Mouse (Mus musculus): ENCODE results near the gene Klf5. TPM values are rescaled to one million over a fixed set of nuclear protein-coding genes. Genes with fewer than 3 reads are reported as not detected.

Klf5 gene
- total and polyA plus RNA-seq, 3 experiments: 0.22 TPM; not detected in 2

- Histone ChIP-seq H3K27me3 (ENCODE audit: insufficient read depth, low read length) (no peaks in the 10 kb centered on the region), H3K4me3 (ENCODE audit: low read depth, low read length) (no peak overlapping the region), H3K9me3 (replicated peaks) (peaks cover 36% of the 10 kb centered on the region), H3K36me3 (replicated peaks) (no peaks in the 10 kb centered on the region), H3K4me1 (ENCODE audit: insufficient read depth, low read depth, low read length) (no peaks in the 10 kb centered on the region)
- ATAC-seq (ENCODE audit: extremely low read depth, insufficient number of reproducible peaks, low FRiP score, poor library complexity, severe bottlenecking) (no peak), DNase-seq (ENCODE audit: low spot score) (no peak)
- no peak for TF ChIP-seq TAL1 (conservative IDR thresholded peaks at IDR 0.05; ENCODE audit: low read depth, low read length)
- no peak for TF ChIP-seq CTCF (IDR thresholded peaks at IDR 0.05; ENCODE audit: low read depth, low read length)
- no peak for TF ChIP-seq GATA2 (IDR thresholded peaks at IDR 0.05; ENCODE audit: borderline replicate concordance, low read depth, low read length)
- TF ChIP-seq POLR2AphosphoS5 (IDR thresholded peaks at IDR 0.05; ENCODE audit: insufficient replicate concordance, low read depth, low read length): no peak
- TF ChIP-seq GATA1 (IDR thresholded peaks at IDR 0.05; ENCODE audit: borderline replicate concordance, low read length): no peak
These were observed 5.9 kb downstream of the Klf5 start for GRCm38 (mm10) chr14:99304387-99304786.

- Histone ChIP-seq H3K27me3 (ENCODE audit: insufficient read depth, low read length) (no peaks in the 10 kb centered on the region), H3K36me3 (replicated peaks) (no peaks in the 10 kb centered on the region), H3K4me3 (ENCODE audit: low read depth, low read length) (no peak overlapping the region), H3K4me1 (ENCODE audit: insufficient read depth, low read depth, low read length) (no peaks in the 10 kb centered on the region), H3K9me3 (replicated peaks) (peaks cover 39% of the 10 kb centered on the region)
- TF ChIP-seq CTCF (IDR thresholded peaks at IDR 0.05; ENCODE audit: low read depth, low read length) (no peak), TAL1 (conservative IDR thresholded peaks at IDR 0.05; ENCODE audit: low read depth, low read length) (no peak), POLR2AphosphoS5 (IDR thresholded peaks at IDR 0.05; ENCODE audit: insufficient replicate concordance, low read depth, low read length) (no peak), GATA1 (IDR thresholded peaks at IDR 0.05; ENCODE audit: borderline replicate concordance, low read length) (no peak), GATA2 (IDR thresholded peaks at IDR 0.05; ENCODE audit: borderline replicate concordance, low read depth, low read length) (no peak)
- DNase-seq (ENCODE audit: low spot score): no peak
- ATAC-seq (ENCODE audit: extremely low read depth, insufficient number of reproducible peaks, low FRiP score, poor library complexity, severe bottlenecking): no peak
These were observed 6.7 kb downstream of the Klf5 start for GRCm38 (mm10) chr14:99304997-99305792.

DNA sequence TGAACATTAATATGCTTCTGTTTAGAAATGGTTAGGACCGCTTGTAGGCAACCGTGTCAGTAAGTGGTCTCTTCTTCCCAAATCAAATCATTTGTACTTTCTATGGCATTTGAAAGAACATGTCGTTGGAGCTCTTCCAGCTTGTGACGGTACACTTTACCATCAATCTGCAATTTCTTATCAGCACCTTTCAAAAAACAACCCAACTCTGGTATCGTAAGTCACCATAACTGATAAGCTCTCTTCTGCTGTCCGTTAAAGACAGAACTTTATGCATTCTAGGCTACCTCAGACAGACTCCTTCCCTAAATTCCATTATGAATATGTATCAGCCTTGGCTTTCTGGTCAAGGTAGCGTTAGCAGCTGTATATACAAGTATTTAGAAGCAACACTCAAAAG, 7.9 kb downstream of the Klf5 start:
- Histone ChIP-seq H3K36me3 (replicated peaks) (no peaks in the 10 kb centered on the region), H3K4me3 (ENCODE audit: low read depth, low read length) (no peak overlapping the region), H3K27me3 (ENCODE audit: insufficient read depth, low read length) (no peaks in the 10 kb centered on the region), H3K4me1 (ENCODE audit: insufficient read depth, low read depth, low read length) (no peaks in the 10 kb centered on the region), H3K9me3 (replicated peaks) (peaks cover 39% of the 10 kb centered on the region)
- no peak for ATAC-seq (ENCODE audit: extremely low read depth, insufficient number of reproducible peaks, low FRiP score, poor library complexity, severe bottlenecking)
- no peak for DNase-seq (ENCODE audit: low spot score)
- TF ChIP-seq GATA2 (IDR thresholded peaks at IDR 0.05; ENCODE audit: borderline replicate concordance, low read depth, low read length) (no peak), CTCF (IDR thresholded peaks at IDR 0.05; ENCODE audit: low read depth, low read length) (no peak), GATA1 (IDR thresholded peaks at IDR 0.05; ENCODE audit: borderline replicate concordance, low read length) (no peak), POLR2AphosphoS5 (IDR thresholded peaks at IDR 0.05; ENCODE audit: insufficient replicate concordance, low read depth, low read length) (no peak), TAL1 (conservative IDR thresholded peaks at IDR 0.05; ENCODE audit: low read depth, low read length) (no peak)

- DNase-seq (ENCODE audit: low spot score) (no peak), ATAC-seq (ENCODE audit: extremely low read depth, insufficient number of reproducible peaks, low FRiP score, poor library complexity, severe bottlenecking) (no peak)
- TF ChIP-seq CTCF (IDR thresholded peaks at IDR 0.05; ENCODE audit: low read depth, low read length) (no peak), TAL1 (conservative IDR thresholded peaks at IDR 0.05; ENCODE audit: low read depth, low read length) (no peak), GATA2 (IDR thresholded peaks at IDR 0.05; ENCODE audit: borderline replicate concordance, low read depth, low read length) (no peak), GATA1 (IDR thresholded peaks at IDR 0.05; ENCODE audit: borderline replicate concordance, low read length) (no peak), POLR2AphosphoS5 (IDR thresholded peaks at IDR 0.05; ENCODE audit: insufficient replicate concordance, low read depth, low read length) (no peak)
- Histone ChIP-seq H3K4me3 (ENCODE audit: low read depth, low read length) (no peak overlapping the region), H3K27me3 (ENCODE audit: insufficient read depth, low read length) (no peaks in the 10 kb centered on the region), H3K4me1 (ENCODE audit: insufficient read depth, low read depth, low read length) (no peaks in the 10 kb centered on the region), H3K9me3 (replicated peaks) (peaks cover 37% of the 10 kb centered on the region), H3K36me3 (replicated peaks) (no peaks in the 10 kb centered on the region)
These were observed 11.1 kb downstream of the Klf5 start for GRCm38 (mm10) chr14:99309606-99310005.

- TF ChIP-seq POLR2AphosphoS5 (IDR thresholded peaks at IDR 0.05; ENCODE audit: insufficient replicate concordance, low read depth, low read length): no peak
- TF ChIP-seq GATA2 (IDR thresholded peaks at IDR 0.05; ENCODE audit: borderline replicate concordance, low read depth, low read length): no peak
- no peak for TF ChIP-seq GATA1 (IDR thresholded peaks at IDR 0.05; ENCODE audit: borderline replicate concordance, low read length)
- no peak for TF ChIP-seq CTCF (IDR thresholded peaks at IDR 0.05; ENCODE audit: low read depth, low read length)
- Histone ChIP-seq H3K27me3 (ENCODE audit: insufficient read depth, low read length) (no peaks in the 10 kb centered on the region), H3K9me3 (replicated peaks) (peaks cover 42% of the 10 kb centered on the region), H3K36me3 (replicated peaks) (no peaks in the 10 kb centered on the region), H3K4me3 (ENCODE audit: low read depth, low read length) (no peak overlapping the region), H3K4me1 (ENCODE audit: insufficient read depth, low read depth, low read length) (no peaks in the 10 kb centered on the region)
- ATAC-seq (ENCODE audit: extremely low read depth, insufficient number of reproducible peaks, low FRiP score, poor library complexity, severe bottlenecking) (no peak), DNase-seq (ENCODE audit: low spot score) (no peak)
These were observed 11.9 kb downstream of the Klf5 start for GRCm38 (mm10) chr14:99310358-99310757.

GRCm38 (mm10) chr14:99313062-99313461, 14.6 kb downstream of the Klf5 start:
- Histone ChIP-seq H3K27me3 (ENCODE audit: insufficient read depth, low read length) (no peaks in the 10 kb centered on the region), H3K36me3 (replicated peaks) (no peaks in the 10 kb centered on the region), H3K9me3 (replicated peaks) (peaks cover 48% of the 10 kb centered on the region), H3K4me3 (ENCODE audit: low read depth, low read length) (peak overlapping the region; percentile 13; the same call in 1 of the 2 replicates), H3K4me1 (ENCODE audit: insufficient read depth, low read depth, low read length) (no peaks in the 10 kb centered on the region)
- TF ChIP-seq TAL1 (conservative IDR thresholded peaks at IDR 0.05; ENCODE audit: low read depth, low read length): no peak
- no peak for TF ChIP-seq POLR2AphosphoS5 (IDR thresholded peaks at IDR 0.05; ENCODE audit: insufficient replicate concordance, low read depth, low read length)
- TF ChIP-seq GATA2 (IDR thresholded peaks at IDR 0.05; ENCODE audit: borderline replicate concordance, low read depth, low read length): no peak
- no peak for TF ChIP-seq CTCF (IDR thresholded peaks at IDR 0.05; ENCODE audit: low read depth, low read length)
- TF ChIP-seq GATA1 (IDR thresholded peaks at IDR 0.05; ENCODE audit: borderline replicate concordance, low read length): no peak
- DNase-seq (ENCODE audit: low spot score) (no peak), ATAC-seq (ENCODE audit: extremely low read depth, insufficient number of reproducible peaks, low FRiP score, poor library complexity, severe bottlenecking) (no peak)

Measured in G1E (cell line).